Mouse (Mus musculus) liver, embryonic 13.5 days (tissue): ENCODE results near the gene Atp1a2. TPM values are rescaled to one million over a fixed set of nuclear protein-coding genes. Genes with fewer than 3 reads are reported as not detected.

Source experiments
- ATAC-seq: fragments of 200-750 bp; cut with Nextera tagmentation; 2 replicates; pipeline ENCODE4 v1.8.0; 2017; ENCODE audit warnings: low read depth, mild to moderate bottlenecking, moderate number of reproducible peaks, moderate library complexity
- DNase-seq: peaks from one replicate; pipeline ENCODE4 v3.0.0; 2022
- H3K27ac ChIP-seq: fragments of 300-500 bp; sonication (generic); 2 replicates; pipeline ENCODE4 v1.5.1; 2015; ENCODE audit warnings: moderate library complexity, mild to moderate bottlenecking, inconsistent platforms
- H3K27me3 ChIP-seq: fragments of 300-500 bp; sonication (generic); 2 replicates; pipeline ENCODE4 v1.6.1; 2015; ENCODE audit warnings: mild to moderate bottlenecking, inconsistent platforms
- H3K36me3 ChIP-seq: fragments of 300-500 bp; sonication (generic); 2 replicates; pipeline ENCODE4 v1.6.1; 2015; ENCODE audit warnings: mild to moderate bottlenecking, inconsistent platforms
- H3K4me1 ChIP-seq: fragments of 300-500 bp; sonication (generic); replicated peaks from 2 replicates; pipeline ENCODE4 v1.6.1; 2015; ENCODE audit warnings: inconsistent platforms
- H3K4me2 ChIP-seq: fragments of 300-500 bp; sonication (generic); 2 replicates; pipeline ENCODE4 v1.6.1; 2015; ENCODE audit warnings: inconsistent platforms, mild to moderate bottlenecking, moderate library complexity
- H3K4me3 ChIP-seq: fragments of 300-500 bp; sonication (generic); replicated peaks from 2 replicates; pipeline ENCODE4 v1.5.1; 2015; ENCODE audit warnings: mild to moderate bottlenecking, inconsistent platforms
- H3K9ac ChIP-seq: fragments of 300-500 bp; sonication (generic); 2 replicates; pipeline ENCODE4 v1.6.1; 2015; ENCODE audit warnings: mild to moderate bottlenecking, inconsistent platforms
- H3K9me3 ChIP-seq: fragments of 300-500 bp; sonication (generic); replicated peaks from 2 replicates; pipeline ENCODE4 v1.6.1; 2016; ENCODE audit warnings: inconsistent platforms
- WGBS: fragments of 180-500 bp; shearing (Covaris S2); methylation state at CpG from one replicate; pipeline ENCODE4 v1.1.7; 2015; ENCODE audit not compliant: insufficient replicate concordance; 5-methylcytosine and 5-hydroxymethylcytosine counted together
- polyA plus RNA-seq: library from polyadenylated mRNA; unstranded; fragments of >200 nt; fragmentation: Nextera tagmentation; extraction: Ambion mirVana; gene quantifications from 2 replicates; pipeline ENCODE4 v1.2.1, GENCODE M21; 2015

The Atp1a2 gene
- polyA plus RNA-seq, 1 experiment from 2014 or later = 0.32 TPM

DNA sequence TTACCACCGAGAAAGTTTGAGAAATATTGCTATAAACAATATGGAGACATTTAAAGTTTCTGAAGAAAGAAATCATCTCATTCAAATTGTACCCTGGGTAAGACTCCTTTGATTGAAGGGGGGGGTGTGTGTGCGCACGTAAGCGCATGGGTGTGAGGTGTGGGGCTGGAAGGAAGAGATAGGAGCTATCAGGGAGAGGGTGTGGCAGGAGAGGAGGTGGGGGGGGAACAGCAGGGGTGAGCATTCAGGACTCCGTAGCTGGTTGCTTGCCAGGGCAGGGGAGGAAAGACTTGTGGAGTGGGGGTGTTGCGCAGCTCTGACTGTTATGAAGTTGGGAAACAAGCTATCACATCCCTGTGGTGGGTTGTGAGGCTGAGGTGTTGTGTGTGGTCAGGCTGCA, 6.6 kb upstream of the Atp1a2 start:
- Histone ChIP-seq H3K27me3 (peaks cover 41% of the 10 kb centered on the region), H3K9me3 (no peaks in the 10 kb centered on the region), H3K9ac (no peak overlapping the region), H3K27ac (no peak overlapping the region), H3K36me3 (no peaks in the 10 kb centered on the region), H3K4me1 (peaks cover 49% of the 10 kb centered on the region), H3K4me3 (no peak overlapping the region), H3K4me2 (peak overlapping the region; percentile 39)
- ATAC-seq (peak; percentile 87), DNase-seq (peak; percentile 30)
- 9% methylated on average over 6 of the region's 6 CpGs for WGBS

GRCm38 (mm10) chr1:172302851-172303250, 5.0 kb upstream of the Atp1a2 start:
- WGBS = 23% methylated on average over 6 of the region's 6 CpGs
- ATAC-seq = no peak
- Histone ChIP-seq H3K4me1 (peaks cover 41% of the 10 kb centered on the region), H3K27me3 (peaks cover 56% of the 10 kb centered on the region), H3K27ac (no peak overlapping the region), H3K4me3 (no peak overlapping the region), H3K4me2 (no peak overlapping the region), H3K9me3 (no peaks in the 10 kb centered on the region), H3K9ac (no peak overlapping the region), H3K36me3 (no peaks in the 10 kb centered on the region)
- DNase-seq = no peak

DNA sequence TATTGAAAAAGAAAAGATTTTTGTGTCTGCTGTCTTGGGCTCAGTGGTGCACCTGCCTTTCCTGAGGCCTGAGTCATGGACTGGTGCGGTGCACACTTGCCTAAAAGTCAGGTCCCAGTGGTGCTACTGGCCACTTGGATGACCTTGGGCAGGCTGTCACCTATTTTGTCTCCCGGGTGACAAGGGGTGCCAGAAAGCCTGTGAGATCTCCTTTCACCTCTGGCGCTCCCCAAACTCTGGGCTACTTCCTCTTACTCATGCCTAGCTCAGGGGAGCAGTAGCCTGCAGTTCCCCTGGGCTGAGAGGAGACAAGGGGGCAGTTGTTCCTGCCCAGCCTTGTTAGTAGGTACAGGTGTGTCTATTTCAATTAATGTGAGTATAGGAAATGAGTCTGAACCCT, 4.4 kb upstream of the Atp1a2 start:
- Histone ChIP-seq H3K4me2 (no peak overlapping the region), H3K36me3 (no peaks in the 10 kb centered on the region), H3K9me3 (no peaks in the 10 kb centered on the region), H3K4me1 (peaks cover 41% of the 10 kb centered on the region), H3K27ac (no peak overlapping the region), H3K27me3 (peaks cover 62% of the 10 kb centered on the region), H3K9ac (no peak overlapping the region), H3K4me3 (no peak overlapping the region)
- 38% methylated on average over 3 of the region's 3 CpGs for WGBS
- no peak for DNase-seq
- ATAC-seq = no peak

DNA sequence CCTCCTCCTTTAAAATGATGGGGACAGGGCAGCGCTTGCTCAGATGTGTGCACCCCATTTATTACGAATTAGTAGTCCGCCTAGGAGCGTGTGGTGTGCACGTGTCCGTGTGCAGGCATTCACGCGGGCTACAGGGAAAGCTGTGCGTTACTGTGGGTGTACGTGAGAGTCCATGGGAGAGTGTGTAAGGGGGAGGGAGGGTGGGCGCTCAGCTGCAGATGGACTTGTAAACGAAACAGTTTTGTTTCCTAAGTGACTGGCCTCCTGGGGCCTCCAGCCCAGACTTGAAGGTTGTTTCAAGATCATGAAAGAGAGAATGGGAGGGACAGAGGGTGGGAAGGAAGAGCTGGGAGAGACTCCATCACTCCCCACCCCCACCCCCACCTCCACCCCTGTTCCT, 3.3 kb upstream of the Atp1a2 start:
- no peaks in the 10 kb centered on the region for H3K9me3 ChIP-seq
- no peak overlapping the region for H3K4me2 ChIP-seq
- no peak overlapping the region for H3K9ac ChIP-seq
- H3K36me3 ChIP-seq = no peaks in the 10 kb centered on the region
- DNase-seq (no peak), ATAC-seq (no peak)
- 65% methylated on average over 12 of the region's 12 CpGs for WGBS
- peaks cover 73% of the 10 kb centered on the region for H3K27me3 ChIP-seq
- H3K27ac ChIP-seq = no peak overlapping the region
- peaks cover 40% of the 10 kb centered on the region for H3K4me1 ChIP-seq
- H3K4me3 ChIP-seq = no peak overlapping the region

DNA sequence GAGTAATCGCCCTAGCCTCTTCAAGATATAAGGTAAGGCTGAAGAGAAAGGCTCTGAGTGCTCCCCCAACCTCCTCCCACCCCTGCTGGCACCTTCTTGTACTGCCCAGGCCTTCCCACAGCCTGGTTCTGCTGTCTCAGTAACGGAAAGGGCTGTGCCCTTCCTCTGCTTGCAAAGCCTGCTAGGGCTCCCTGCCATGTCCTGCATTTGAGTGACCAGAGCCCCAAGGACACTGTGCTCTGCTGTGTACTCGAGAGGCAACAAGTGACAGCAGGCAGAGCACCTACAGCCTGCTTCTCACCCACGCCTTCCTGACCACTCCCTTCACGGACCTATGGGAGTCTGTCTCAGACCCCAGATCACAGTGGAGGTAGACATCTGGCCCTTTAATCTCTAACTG, 2.4 kb upstream of the Atp1a2 start:
- peaks cover 31% of the 10 kb centered on the region for H3K4me1 ChIP-seq
- ATAC-seq = no peak
- WGBS = 57% methylated on average over 5 of the region's 5 CpGs
- no peak overlapping the region for H3K9ac ChIP-seq
- no peaks in the 10 kb centered on the region for H3K9me3 ChIP-seq
- no peak overlapping the region for H3K4me2 ChIP-seq
- H3K27ac ChIP-seq = no peak overlapping the region
- peaks cover 83% of the 10 kb centered on the region for H3K27me3 ChIP-seq
- H3K36me3 ChIP-seq = no peaks in the 10 kb centered on the region
- DNase-seq = no peak
- no peak overlapping the region for H3K4me3 ChIP-seq

GRCm38 (mm10) chr1:172299528-172299927, 1.7 kb upstream of the Atp1a2 start:
- Histone ChIP-seq H3K27ac (no peak overlapping the region), H3K9me3 (no peaks in the 10 kb centered on the region), H3K4me3 (no peak overlapping the region), H3K27me3 (peaks cover 84% of the 10 kb centered on the region), H3K4me2 (no peak overlapping the region), H3K9ac (no peak overlapping the region), H3K36me3 (no peaks in the 10 kb centered on the region), H3K4me1 (peaks cover 24% of the 10 kb centered on the region)
- no peak for DNase-seq
- ATAC-seq = no peak
- 65% methylated on average over 7 of the region's 7 CpGs for WGBS

DNA sequence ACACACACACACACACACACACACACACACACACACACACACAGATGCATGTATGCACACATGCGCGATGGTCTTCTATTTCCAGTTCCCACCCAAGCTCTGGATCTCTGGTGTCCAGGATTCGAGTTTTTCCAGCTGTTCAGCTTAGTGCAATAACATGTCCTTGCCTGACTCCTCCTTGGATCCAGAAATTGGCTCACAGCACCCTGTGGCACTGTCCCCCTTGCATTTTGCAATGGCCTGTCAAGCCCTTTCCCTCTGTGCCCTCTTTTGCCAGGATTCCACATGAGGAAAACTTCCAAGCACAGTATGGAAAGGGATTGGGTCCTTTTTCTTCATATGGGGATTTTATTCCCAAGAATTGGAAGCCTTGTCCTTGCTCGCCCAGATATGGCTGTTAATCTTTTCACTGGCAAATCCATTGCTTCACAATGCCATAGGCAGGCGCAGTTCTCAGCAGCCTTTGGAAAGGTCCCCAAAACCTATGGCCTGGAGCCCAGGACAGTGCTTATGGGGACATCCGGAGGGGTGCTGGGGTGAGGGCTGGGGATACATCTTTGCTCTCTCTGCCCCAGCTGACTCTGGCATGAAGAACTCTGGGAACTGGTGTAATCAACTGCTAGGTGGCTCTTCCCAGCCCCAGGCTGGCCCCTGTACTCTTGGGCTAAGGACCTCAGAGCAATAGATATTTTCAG, 901 bp downstream of the Atp1a2 start:
- peaks cover 71% of the 10 kb centered on the region for H3K27me3 ChIP-seq
- no peak overlapping the region for H3K9ac ChIP-seq
- H3K27ac ChIP-seq = no peak overlapping the region
- ATAC-seq = no peak
- no peaks in the 10 kb centered on the region for H3K36me3 ChIP-seq
- no peaks in the 10 kb centered on the region for H3K9me3 ChIP-seq
- no peak overlapping the region for H3K4me2 ChIP-seq
- 70% methylated on average over 6 of the region's 6 CpGs for WGBS
- no peaks in the 10 kb centered on the region for H3K4me1 ChIP-seq
- no peak for DNase-seq
- H3K4me3 ChIP-seq = no peak overlapping the region

DNA sequence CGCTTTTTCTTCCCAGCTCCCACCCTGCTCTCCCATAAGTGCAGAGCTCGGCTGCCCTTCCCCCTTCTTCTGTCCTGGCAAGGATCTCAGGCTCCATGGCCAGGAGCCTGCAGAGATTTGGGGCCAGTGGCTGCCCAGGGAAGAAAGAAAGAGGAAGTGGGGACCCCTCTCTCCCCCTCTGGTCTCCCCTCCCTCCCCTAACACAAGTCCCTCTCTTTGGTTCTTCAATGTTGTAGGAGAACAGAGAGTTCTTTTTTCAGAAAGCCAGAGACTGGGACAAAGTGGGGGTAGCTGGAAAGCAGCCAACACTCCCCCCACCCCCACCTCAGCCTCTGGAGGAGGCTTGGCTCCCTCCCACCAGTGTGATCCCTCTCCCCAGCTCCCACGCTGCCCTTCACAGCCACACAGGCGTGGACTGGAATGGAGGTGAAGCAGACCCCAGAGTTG, 2.1 kb downstream of the Atp1a2 start:
- Histone ChIP-seq H3K27me3 (peaks cover 63% of the 10 kb centered on the region), H3K9ac (no peak overlapping the region), H3K36me3 (no peaks in the 10 kb centered on the region), H3K4me2 (no peak overlapping the region), H3K27ac (no peak overlapping the region), H3K4me1 (no peaks in the 10 kb centered on the region), H3K4me3 (no peak overlapping the region), H3K9me3 (no peaks in the 10 kb centered on the region)
- ATAC-seq (no peak), DNase-seq (no peak)
- WGBS = 52% methylated on average over 4 of the region's 4 CpGs

- H3K27me3 ChIP-seq = peaks cover 40% of the 10 kb centered on the region
- no peaks in the 10 kb centered on the region for H3K9me3 ChIP-seq
- no peak overlapping the region for H3K27ac ChIP-seq
- H3K4me1 ChIP-seq = no peaks in the 10 kb centered on the region; the same call in 1 of the 2 replicates
- no peak overlapping the region for H3K4me3 ChIP-seq
- no peaks in the 10 kb centered on the region for H3K36me3 ChIP-seq
- 76% methylated on average over 11 of the region's 11 CpGs for WGBS
- no peak overlapping the region for H3K4me2 ChIP-seq
- ATAC-seq (no peak), DNase-seq (no peak)
- no peak overlapping the region for H3K9ac ChIP-seq
Measured at GRCm38 (mm10) chr1:172293449-172293848, 4.4 kb downstream of the Atp1a2 start.

- peaks cover 34% of the 10 kb centered on the region for H3K27me3 ChIP-seq
- 78% methylated on average over 2 of the region's 2 CpGs for WGBS
- ATAC-seq (no peak), DNase-seq (no peak)
- no peaks in the 10 kb centered on the region for H3K9me3 ChIP-seq
- no peak overlapping the region for H3K9ac ChIP-seq
- H3K27ac ChIP-seq = no peak overlapping the region
- no peaks in the 10 kb centered on the region; the same call in 1 of the 2 replicates for H3K4me1 ChIP-seq
- no peaks in the 10 kb centered on the region for H3K36me3 ChIP-seq
- H3K4me3 ChIP-seq = no peak overlapping the region
- no peak overlapping the region for H3K4me2 ChIP-seq
Measured at GRCm38 (mm10) chr1:172292880-172293279, 5.0 kb downstream of the Atp1a2 start.

DNA sequence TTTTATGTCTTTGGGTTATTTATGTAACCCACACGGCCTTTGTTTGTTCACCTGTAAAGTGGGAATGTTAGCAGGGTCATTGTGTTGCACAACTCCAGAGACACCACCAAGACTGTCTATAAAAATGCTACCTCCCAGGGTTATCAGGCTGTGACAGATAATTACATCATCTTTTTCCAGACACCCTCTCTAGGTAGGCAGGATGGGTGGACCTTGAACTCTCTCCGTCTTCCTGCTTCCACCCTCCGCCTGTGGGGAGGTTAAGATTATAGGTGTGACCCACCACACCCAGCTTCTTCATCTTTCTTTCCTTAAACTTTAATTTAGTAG, 8.3 kb downstream of the Atp1a2 start:
- no peak overlapping the region for H3K27ac ChIP-seq
- DNase-seq = no peak
- H3K4me1 ChIP-seq = no peaks in the 10 kb centered on the region; the same call in 1 of the 2 replicates
- H3K9ac ChIP-seq = no peak overlapping the region
- 30% methylated on average over 3 of the region's 3 CpGs for WGBS
- H3K27me3 ChIP-seq = peaks cover 17% of the 10 kb centered on the region
- no peak overlapping the region for H3K4me3 ChIP-seq
- no peaks in the 10 kb centered on the region for H3K9me3 ChIP-seq
- H3K4me2 ChIP-seq = no peak overlapping the region
- ATAC-seq = no peak
- no peaks in the 10 kb centered on the region for H3K36me3 ChIP-seq

DNA sequence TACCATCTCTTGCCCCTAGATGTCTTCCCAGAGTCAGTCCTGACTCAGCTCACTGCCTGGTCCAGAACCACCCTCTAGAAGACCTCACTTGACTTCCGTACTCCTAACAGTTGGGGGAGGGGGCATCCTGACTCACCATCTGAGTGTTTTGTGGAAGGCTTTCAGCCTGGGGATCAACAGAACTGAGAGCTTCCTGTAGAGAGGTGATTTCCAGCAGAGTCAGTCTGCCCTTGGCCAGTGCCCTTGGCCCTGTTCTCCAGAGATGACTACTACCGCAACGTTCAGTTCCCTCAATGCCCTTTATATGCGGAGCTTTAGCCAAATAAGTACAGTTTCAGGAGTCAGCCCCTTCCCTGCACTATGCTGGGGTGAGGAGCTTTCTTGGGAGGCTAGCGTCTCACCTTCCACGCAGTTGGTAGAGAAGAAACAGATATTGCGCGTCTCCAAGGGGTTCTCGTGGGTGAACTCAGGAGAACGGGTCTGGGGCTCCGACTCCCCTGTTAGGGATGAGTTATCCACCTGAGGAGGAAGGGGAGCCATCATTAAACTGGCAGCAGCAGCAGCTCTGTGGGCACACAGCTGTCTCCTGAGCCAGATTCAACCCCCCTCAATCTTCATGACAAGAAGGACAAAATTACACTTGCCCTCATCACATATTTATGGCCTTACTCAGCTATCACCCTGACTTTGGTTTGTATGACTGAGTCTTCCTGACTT, 8.8 kb downstream of the Atp1a2 start:
- Histone ChIP-seq H3K9me3 (no peaks in the 10 kb centered on the region), H3K27ac (no peak overlapping the region), H3K9ac (no peak overlapping the region), H3K4me1 (no peaks in the 10 kb centered on the region; the same call in 1 of the 2 replicates), H3K4me2 (no peak overlapping the region), H3K4me3 (no peak overlapping the region), H3K27me3 (peaks cover 18% of the 10 kb centered on the region), H3K36me3 (no peaks in the 10 kb centered on the region)
- 77% methylated on average over 11 of the region's 11 CpGs for WGBS
- ATAC-seq (no peak), DNase-seq (no peak)
